ENCODE assay signal across 11 mouse cellular contexts in genomic region chr19:40425326-40425725, GRCm38 (mm10).
DNase-seq lines count a peak whose midpoint lies in the region; ATAC-seq lines count a peak whose summit lies in the region.
"Had no signal": no experiment of that assay in that cellular context is flagged by ENCODE, and none has a peak within 500 bp of the region (broad histone marks: within the 10 kb centered on the region; RNA-seq: fewer than 3 reads in every experiment).

No protein-coding gene starts in this region.

- no peaks in the 10 kb centered on the region for H3K9me3 ChIP-seq in lung, embryonic 16.5 days (ENCODE audit: control insufficient read depth, low read length)
- no peaks in the 10 kb centered on the region for H3K9me3 ChIP-seq in heart, embryonic 16.5 days (replicated peaks; ENCODE audit: control insufficient read depth, low read length)
- no peaks in the 10 kb centered on the region for H3K9me3 ChIP-seq in neural tube, embryonic 13.5 days
- H3K9me3 ChIP-seq: midbrain, embryonic 12.5 days; stomach, embryonic 15.5 days had no signal

- H3K27me3 ChIP-seq in lung, embryonic 16.5 days (ENCODE audit: control insufficient read depth, insufficient read depth, low read depth, low read length) = no peaks in the 10 kb centered on the region
- no peaks in the 10 kb centered on the region for H3K27me3 ChIP-seq in heart, embryonic 16.5 days (ENCODE audit: control insufficient read depth, insufficient read depth, low read length)
- no peaks in the 10 kb centered on the region for H3K27me3 ChIP-seq in neural tube, embryonic 13.5 days
- H3K27me3 ChIP-seq: midbrain, embryonic 12.5 days; stomach, embryonic 15.5 days had no signal

- H3K36me3 ChIP-seq in lung, embryonic 16.5 days (ENCODE audit: control insufficient read depth, insufficient read depth, low read length) = no peaks in the 10 kb centered on the region
- no peaks in the 10 kb centered on the region for H3K36me3 ChIP-seq in heart, embryonic 16.5 days (ENCODE audit: control insufficient read depth, insufficient read depth)
- H3K36me3 ChIP-seq in neural tube, embryonic 13.5 days = no peaks in the 10 kb centered on the region
- H3K36me3 ChIP-seq: midbrain, embryonic 12.5 days; stomach, embryonic 15.5 days had no signal

- peak overlapping the region; percentile 82 for H3K27ac ChIP-seq in lung, embryonic 16.5 days (ENCODE audit: low read length)
- H3K27ac ChIP-seq in heart, embryonic 16.5 days (ENCODE audit: low read length) = peak overlapping the region; percentile 74
- peak overlapping the region; percentile 64 for H3K27ac ChIP-seq in neural tube, embryonic 13.5 days (replicated peaks)
- H3K27ac ChIP-seq: midbrain, embryonic 12.5 days; stomach, embryonic 15.5 days had no signal

- 22% methylated on average over 5 of the region's 5 CpGs for WGBS in lung, embryonic 16.5 days
- WGBS in heart, embryonic 16.5 days = 35% methylated on average over 5 of the region's 5 CpGs
- 62% methylated on average over 5 of the region's 5 CpGs for WGBS in neural tube, embryonic 13.5 days

- no peak overlapping the region for H3K4me3 ChIP-seq in lung, embryonic 16.5 days (ENCODE audit: low read length)
- no peak overlapping the region for H3K4me3 ChIP-seq in heart, embryonic 16.5 days (ENCODE audit: low read length)
- H3K4me3 ChIP-seq in neural tube, embryonic 13.5 days = no peak overlapping the region
- H3K4me3 ChIP-seq: midbrain, embryonic 12.5 days; stomach, embryonic 15.5 days had no signal

- ATAC-seq in lung, embryonic 16.5 days (ENCODE audit: low read depth) = peak; percentile 32; the same call in 1 of the 2 replicates
- peak; percentile 61 for ATAC-seq in heart, embryonic 16.5 days (replicated peaks; ENCODE audit: extremely low read depth, insufficient read depth, low FRiP score)
- no peak for ATAC-seq in neural tube, embryonic 13.5 days (ENCODE audit: low read depth)

- no peak overlapping the region for H3K4me2 ChIP-seq in lung, embryonic 16.5 days (ENCODE audit: low read depth, low read length)
- no peak overlapping the region for H3K4me2 ChIP-seq in heart, embryonic 16.5 days (ENCODE audit: low read depth, low read length)
- no peak overlapping the region for H3K4me2 ChIP-seq in neural tube, embryonic 13.5 days
- H3K4me2 ChIP-seq: midbrain, embryonic 12.5 days; stomach, embryonic 15.5 days had no signal

- peaks cover 14% of the 10 kb centered on the region for H3K4me1 ChIP-seq in lung, embryonic 16.5 days (replicated peaks; ENCODE audit: control insufficient read depth, insufficient read depth, low read length)
- peaks cover 37% of the 10 kb centered on the region for H3K4me1 ChIP-seq in heart, embryonic 16.5 days (ENCODE audit: control insufficient read depth, insufficient read depth, low read length)
- H3K4me1 ChIP-seq in neural tube, embryonic 13.5 days (replicated peaks) = peaks cover 33% of the 10 kb centered on the region

- DNase-seq in heart, adult 11 months = peak; percentile 93
- DNase-seq in heart, adult 8-10 months (ENCODE audit: low spot score) = no peak
- no peak for DNase-seq in lung, postnatal 36 days
- no peak for DNase-seq in cerebellum, postnatal 10 days
- no peak for DNase-seq in cerebellum, postnatal 4 days (ENCODE audit: low spot score in 2 of 2)
- DNase-seq: kidney, adult 18-20 months had no signal

- H3K9ac ChIP-seq in lung, embryonic 16.5 days (ENCODE audit: low read length) = no peak overlapping the region
- H3K9ac ChIP-seq in heart, embryonic 16.5 days (ENCODE audit: low read length) = peak overlapping the region; percentile 23
- no peak overlapping the region for H3K9ac ChIP-seq in neural tube, embryonic 13.5 days
- H3K9ac ChIP-seq: midbrain, embryonic 12.5 days; stomach, embryonic 15.5 days had no signal
